Comparison of ENCODE assay signal across 10 mouse cellular contexts in the genomic region with DNA sequence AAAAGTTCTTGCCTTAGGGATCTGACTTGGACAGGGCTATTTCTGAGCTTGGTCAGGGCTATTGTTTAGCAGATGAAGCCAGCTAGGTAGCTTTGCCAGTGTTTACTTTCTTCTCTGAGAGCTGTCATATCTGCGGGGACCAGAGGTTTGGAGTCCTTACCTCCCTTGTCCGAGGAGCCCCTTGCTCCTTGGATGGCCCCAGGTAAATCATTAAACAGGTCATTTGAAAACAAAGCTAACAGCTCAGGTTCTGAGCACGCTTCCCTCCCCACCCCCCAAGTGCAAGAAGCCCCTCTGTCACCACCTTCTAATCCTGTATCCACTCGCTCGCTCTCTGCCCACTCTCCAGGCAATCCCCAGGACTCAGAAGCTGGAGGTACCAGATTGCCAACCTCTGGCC. TPM values are rescaled to one million over a fixed set of nuclear protein-coding genes. Genes with fewer than 3 reads are reported as not detected.
DNase-seq lines count a peak whose midpoint lies in the region; ATAC-seq and TF ChIP-seq lines count a peak whose summit lies in the region.
"Had no signal": no experiment of that assay in that cellular context is flagged by ENCODE, and none has a peak within 500 bp of the region (broad histone marks: within the 10 kb centered on the region; RNA-seq: fewer than 3 reads in every experiment).

No protein-coding gene starts in this region.

- no peak overlapping the region for H3K27ac ChIP-seq in heart, embryonic 12.5 days (ENCODE audit: poor library complexity, severe bottlenecking)
- 0 out of 2 replicates have a peak overlapping the region, but pooled peaks have one; percentile 29 for H3K27ac ChIP-seq in hindbrain, embryonic 10.5 days
- H3K27ac ChIP-seq in kidney, postnatal 0 days, result peak overlapping the region; percentile 51
- H3K27ac ChIP-seq in neural tube, embryonic 15.5 days (replicated peaks), result 0 out of 2 replicates have a peak overlapping the region, but pooled peaks have one; percentile 25
- no peak overlapping the region for H3K27ac ChIP-seq in thymus, adult 2 months (ENCODE audit: control insufficient read depth, insufficient read depth, low read length)
- H3K27ac ChIP-seq: liver, embryonic 13.5 days had no signal

- H3K4me1 ChIP-seq in heart, embryonic 12.5 days (replicated peaks), result peaks cover 43% of the 10 kb centered on the region
- H3K4me1 ChIP-seq in hindbrain, embryonic 10.5 days (replicated peaks), result peaks cover 42% of the 10 kb centered on the region
- no peaks in the 10 kb centered on the region; the same call in 1 of the 2 replicates for H3K4me1 ChIP-seq in kidney, postnatal 0 days (replicated peaks; ENCODE audit: insufficient read depth, low read length)
- H3K4me1 ChIP-seq in neural tube, embryonic 15.5 days, result peaks cover 39% of the 10 kb centered on the region
- H3K4me1 ChIP-seq in thymus, adult 2 months (replicated peaks; ENCODE audit: control insufficient read depth, insufficient read depth, low read length), result peaks cover 5% of the 10 kb centered on the region; the same call in 1 of the 2 replicates

- H3K9me3 ChIP-seq in heart, embryonic 12.5 days (replicated peaks), result peaks cover 7% of the 10 kb centered on the region; the same call in 1 of the 2 replicates
- H3K9me3 ChIP-seq in hindbrain, embryonic 10.5 days, result no peaks in the 10 kb centered on the region
- no peaks in the 10 kb centered on the region for H3K9me3 ChIP-seq in kidney, postnatal 0 days (replicated peaks; ENCODE audit: low read length)
- no peaks in the 10 kb centered on the region for H3K9me3 ChIP-seq in neural tube, embryonic 15.5 days (replicated peaks)
- H3K9me3 ChIP-seq: liver, embryonic 13.5 days had no signal

- no peak overlapping the region for H3K4me3 ChIP-seq in heart, embryonic 12.5 days
- H3K4me3 ChIP-seq in hindbrain, embryonic 10.5 days, result peak overlapping the region; percentile 82; the same call in 1 of the 2 replicates
- 0 out of 2 replicates have a peak overlapping the region, but pooled peaks have one; percentile 8 for H3K4me3 ChIP-seq in kidney, postnatal 0 days (replicated peaks; ENCODE audit: low read depth, low read length)
- H3K4me3 ChIP-seq in neural tube, embryonic 15.5 days (replicated peaks), result peak overlapping the region; percentile 77
- H3K4me3 ChIP-seq in thymus, adult 2 months (ENCODE audit: control insufficient read depth, insufficient read depth, low read length), result no peak overlapping the region
- H3K4me3 ChIP-seq: liver, embryonic 13.5 days had no signal

- ATAC-seq in heart, embryonic 12.5 days (ENCODE audit: insufficient number of reproducible peaks, low FRiP score), result no peak
- no peak for ATAC-seq in kidney, postnatal 0 days (replicated peaks; ENCODE audit: low FRiP score, low read depth)
- no peak for ATAC-seq in neural tube, embryonic 15.5 days (ENCODE audit: low FRiP score)

- TF ChIP-seq CTCF in kidney, postnatal 0 days (IDR thresholded peaks at IDR 0.05; ENCODE audit: low read depth), result no peak
- TF ChIP-seq CTCF in thymus, adult 2 months (IDR thresholded peaks at IDR 0.05; ENCODE audit: borderline replicate concordance, control insufficient read depth, extremely low read depth, insufficient read depth, low read length, poor library complexity), result no peak

- H3K27me3 ChIP-seq in heart, embryonic 12.5 days (replicated peaks), result no peaks in the 10 kb centered on the region
- H3K27me3 ChIP-seq in hindbrain, embryonic 10.5 days (ENCODE audit: insufficient read depth, poor library complexity, severe bottlenecking), result peaks cover 7% of the 10 kb centered on the region; the same call in 1 of the 2 replicates
- H3K27me3 ChIP-seq in kidney, postnatal 0 days (ENCODE audit: insufficient read depth, low read length), result no peaks in the 10 kb centered on the region
- H3K27me3 ChIP-seq in neural tube, embryonic 15.5 days (replicated peaks), result no peaks in the 10 kb centered on the region
- no peaks in the 10 kb centered on the region for H3K27me3 ChIP-seq in thymus, adult 2 months (ENCODE audit: control insufficient read depth, insufficient read depth, low read length)

- H3K36me3 ChIP-seq in heart, embryonic 12.5 days, result peaks cover 2% of the 10 kb centered on the region; the same call in 1 of the 2 replicates
- peaks cover 11% of the 10 kb centered on the region for H3K36me3 ChIP-seq in hindbrain, embryonic 10.5 days
- no peaks in the 10 kb centered on the region for H3K36me3 ChIP-seq in kidney, postnatal 0 days (ENCODE audit: insufficient read depth, low read length)
- H3K36me3 ChIP-seq in neural tube, embryonic 15.5 days, result peaks cover 10% of the 10 kb centered on the region
- H3K36me3 ChIP-seq in thymus, adult 2 months (ENCODE audit: control insufficient read depth, insufficient read depth, low read length), result no peaks in the 10 kb centered on the region
- H3K36me3 ChIP-seq: liver, embryonic 13.5 days had no signal

- intact Hi-C loops in heart, postnatal 36 days (cut with DNase I), result no loop called here

- no peak for DNase-seq in heart, postnatal 36 days
- DNase-seq in hindbrain, embryonic 10.5 days (ENCODE audit: low spot score), result no peak
- no peak for DNase-seq in kidney, postnatal 0 days (ENCODE audit: low spot score)
- no peak for DNase-seq in thymus, adult 2 months
- no peak for DNase-seq in urinary bladder, postnatal 25 days (ENCODE audit: low spot score)
- DNase-seq in left cerebral cortex, adult 11 months (ENCODE audit: low spot score), result no peak
- DNase-seq: liver, embryonic 13.5 days; thymus, postnatal 36 days had no signal

- H3K9ac ChIP-seq in heart, embryonic 12.5 days, result no peak overlapping the region
- no peak overlapping the region for H3K9ac ChIP-seq in kidney, postnatal 0 days (ENCODE audit: low read depth, low read length)
- peak overlapping the region; percentile 40 for H3K9ac ChIP-seq in neural tube, embryonic 15.5 days (replicated peaks)
- H3K9ac ChIP-seq: liver, embryonic 13.5 days had no signal

- H3K4me2 ChIP-seq in heart, embryonic 12.5 days, result peak overlapping the region; percentile 20; the same call in 1 of the 2 replicates
- peak overlapping the region; percentile 95 for H3K4me2 ChIP-seq in kidney, postnatal 0 days (ENCODE audit: low read length)
- H3K4me2 ChIP-seq in neural tube, embryonic 15.5 days, result peak overlapping the region; percentile 66
- H3K4me2 ChIP-seq: liver, embryonic 13.5 days had no signal

- 66% methylated on average over 5 of the region's 5 CpGs for WGBS in heart, embryonic 12.5 days
- 60% methylated on average over 5 of the region's 5 CpGs for WGBS in hindbrain, embryonic 10.5 days
- 59% methylated on average over 5 of the region's 5 CpGs for WGBS in kidney, postnatal 0 days
- WGBS in neural tube, embryonic 15.5 days, result 45% methylated on average over 5 of the region's 5 CpGs
- 97% methylated on average over 5 of the region's 5 CpGs for WGBS in thymus, adult 2 months

- TF ChIP-seq POLR2A in thymus, adult 2 months (IDR thresholded peaks at IDR 0.05; ENCODE audit: control insufficient read depth, extremely low read depth, insufficient read depth, low read length, poor library complexity), result no peak

RNA-seq across cellular contexts. Expression of a gene that starts 1.8 kb away (rescaled TPM):
- polyA plus RNA-seq in heart, embryonic 12.5 days (2016; fragmentation: Nextera tagmentation; extraction: Ambion mirVana), result 7.5 and 8.1 TPM in 2 replicates
- total RNA-seq in heart, postnatal 36 days (2021), result 10 to 100 TPM; 24.9 to 30.9 TPM
- polyA plus RNA-seq in hindbrain, embryonic 10.5 days (2016; fragmentation: Nextera tagmentation; extraction: Ambion mirVana), result 10.3 TPM in 2 replicates
- 13.0 and 15.8 TPM in 2 replicates for polyA plus RNA-seq in kidney, postnatal 0 days (2015; fragmentation: Nextera tagmentation; extraction: Ambion mirVana)
- 22.8 TPM in 2 replicates for polyA plus RNA-seq in neural tube, embryonic 15.5 days (2015; fragmentation: Nextera tagmentation; extraction: Ambion mirVana)
- 15.9 and 18.0 TPM in 2 replicates for polyA plus RNA-seq in thymus, adult 2 months (2012; rRNA removed)

Comparison
In these comparisons a context has a peak if more than half of its experiments do, and no peak if none do; other contexts are left out.
1. H3K27ac ChIP-seq: peak in hindbrain, embryonic 10.5 days (single experiment), kidney, postnatal 0 days (single experiment) and neural tube, embryonic 15.5 days (single experiment); none in heart, embryonic 12.5 days (single experiment) and thymus, adult 2 months (single experiment).
2. H3K4me2 ChIP-seq: peak in every context shown above with its lines; median percentile 95 in kidney, postnatal 0 days; 66 in neural tube, embryonic 15.5 days; 20 in heart, embryonic 12.5 days.
3. H3K4me3 ChIP-seq: peak in hindbrain, embryonic 10.5 days (single experiment), kidney, postnatal 0 days (single experiment) and neural tube, embryonic 15.5 days (single experiment); none in heart, embryonic 12.5 days (single experiment) and thymus, adult 2 months (single experiment).